Mouse (Mus musculus): ENCODE data around the gene Gpr108.

Gene Gpr108

GRCm38 (mm10) chr17:57271301-57271700 lies 23.1 kb upstream of the Gpr108 start:
- in situ Hi-C loops (cut with MboI), result no loop called here

GRCm38 (mm10) chr17:57267556-57268126 lies 19.4 kb upstream of the Gpr108 start:
- in situ Hi-C loops (cut with MboI), result no loop called here

- in situ Hi-C loops (cut with MboI), result no loop called here
Measured at GRCm38 (mm10) chr17:57264972-57265945, 17.0 kb upstream of the Gpr108 start.

- in situ Hi-C loops (cut with MboI), result no loop called here
Measured at GRCm38 (mm10) chr17:57264164-57264563, 15.9 kb upstream of the Gpr108 start.

GRCm38 (mm10) chr17:57262901-57263550 lies 14.8 kb upstream of the Gpr108 start:
- in situ Hi-C loops (cut with MboI), result no loop called here

GRCm38 (mm10) chr17:57261796-57262195 lies 13.6 kb upstream of the Gpr108 start:
- in situ Hi-C loops (cut with MboI), result no loop called here

GRCm38 (mm10) chr17:57261286-57261685 lies 13.0 kb upstream of the Gpr108 start:
- in situ Hi-C loops (cut with MboI), result no loop called here

- in situ Hi-C loops (cut with MboI), result no loop called here
Measured at GRCm38 (mm10) chr17:57260351-57260750, 12.1 kb upstream of the Gpr108 start.

GRCm38 (mm10) chr17:57259742-57260141 lies 11.5 kb upstream of the Gpr108 start:
- in situ Hi-C loops (cut with MboI), result no loop called here

GRCm38 (mm10) chr17:57258191-57258590 lies 9.9 kb upstream of the Gpr108 start:
- in situ Hi-C loops (cut with MboI), result no loop called here

GRCm38 (mm10) chr17:57256921-57257485 lies 8.8 kb upstream of the Gpr108 start:
- in situ Hi-C loops (cut with MboI), result no loop called here

GRCm38 (mm10) chr17:57255354-57255753 lies 7.1 kb upstream of the Gpr108 start:
- in situ Hi-C loops (cut with MboI), result no loop called here

- in situ Hi-C loops (cut with MboI), result no loop called here
Measured at GRCm38 (mm10) chr17:57253306-57253705, 5.1 kb upstream of the Gpr108 start.

GRCm38 (mm10) chr17:57251431-57251830 lies 3.2 kb upstream of the Gpr108 start:
- in situ Hi-C loops (cut with MboI), result no loop called here

GRCm38 (mm10) chr17:57250461-57251160 lies 2.4 kb upstream of the Gpr108 start:
- in situ Hi-C loops (cut with MboI), result no loop called here

- in situ Hi-C loops (cut with MboI), result loop anchor here (10.0 kb wide), 1 partner anchor 85 kb away; no protein-coding TSS in a partner anchor
Measured at GRCm38 (mm10) chr17:57249186-57250181, 1.2 kb upstream of the Gpr108 start, which contains the start of gene Trip10. Gene Trip10, plus strand, starts transcription at chr17:57249455.

GRCm38 (mm10) chr17:57248771-57249170 lies 525 bp upstream of the Gpr108 start:
- in situ Hi-C loops (cut with MboI), result loop anchor here (10.0 kb wide), 1 partner anchor 86 kb away; no protein-coding TSS in a partner anchor

GRCm38 (mm10) chr17:57247393-57248200 lies 649 bp downstream of the Gpr108 start:
- in situ Hi-C loops (cut with MboI), result loop anchor here (10.0 kb wide), 1 partner anchor 87 kb away; no protein-coding TSS in a partner anchor
